Mouse (Mus musculus) erythroblast, embryonic 14.5 days (primary cell): ENCODE results near the gene Vmn2r80.

ENCODE experiments used
- GATA1 ChIP-seq: IDR thresholded peaks from 2 replicates; pipeline ENCODE4 v1.6.1; 2012; ENCODE audit warnings: low read length, inconsistent platforms, mixed read lengths
- TAL1 ChIP-seq: IDR thresholded peaks from 3 replicates; pipeline ENCODE4 v1.6.1; 2012; ENCODE audit warnings: low read length, inconsistent platforms, mixed read lengths

DNA sequence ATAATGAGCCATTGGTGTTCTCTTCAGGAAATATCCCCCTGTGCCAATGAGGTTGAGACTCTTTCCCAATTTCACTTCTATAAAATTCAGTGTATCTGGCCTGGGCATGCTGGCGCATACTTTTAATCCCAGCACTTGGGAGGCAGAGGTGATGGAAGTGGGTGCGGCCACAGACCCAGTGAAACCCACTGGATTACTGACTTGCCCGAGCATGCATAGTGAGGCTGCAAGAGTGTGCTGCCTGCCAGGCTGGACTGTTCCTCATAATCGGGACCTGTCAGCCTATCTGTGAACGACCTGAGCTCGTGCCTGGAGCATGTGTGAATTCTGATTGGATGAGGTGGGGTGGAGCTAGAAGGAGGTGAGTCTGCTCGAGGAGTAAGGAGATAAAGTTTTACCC is 73.6 kb downstream of the Vmn2r80 start:
- TF ChIP-seq TAL1 (no peak), GATA1 (no peak)
